8 mouse cellular contexts compared by ENCODE assay signal in the genomic region with DNA sequence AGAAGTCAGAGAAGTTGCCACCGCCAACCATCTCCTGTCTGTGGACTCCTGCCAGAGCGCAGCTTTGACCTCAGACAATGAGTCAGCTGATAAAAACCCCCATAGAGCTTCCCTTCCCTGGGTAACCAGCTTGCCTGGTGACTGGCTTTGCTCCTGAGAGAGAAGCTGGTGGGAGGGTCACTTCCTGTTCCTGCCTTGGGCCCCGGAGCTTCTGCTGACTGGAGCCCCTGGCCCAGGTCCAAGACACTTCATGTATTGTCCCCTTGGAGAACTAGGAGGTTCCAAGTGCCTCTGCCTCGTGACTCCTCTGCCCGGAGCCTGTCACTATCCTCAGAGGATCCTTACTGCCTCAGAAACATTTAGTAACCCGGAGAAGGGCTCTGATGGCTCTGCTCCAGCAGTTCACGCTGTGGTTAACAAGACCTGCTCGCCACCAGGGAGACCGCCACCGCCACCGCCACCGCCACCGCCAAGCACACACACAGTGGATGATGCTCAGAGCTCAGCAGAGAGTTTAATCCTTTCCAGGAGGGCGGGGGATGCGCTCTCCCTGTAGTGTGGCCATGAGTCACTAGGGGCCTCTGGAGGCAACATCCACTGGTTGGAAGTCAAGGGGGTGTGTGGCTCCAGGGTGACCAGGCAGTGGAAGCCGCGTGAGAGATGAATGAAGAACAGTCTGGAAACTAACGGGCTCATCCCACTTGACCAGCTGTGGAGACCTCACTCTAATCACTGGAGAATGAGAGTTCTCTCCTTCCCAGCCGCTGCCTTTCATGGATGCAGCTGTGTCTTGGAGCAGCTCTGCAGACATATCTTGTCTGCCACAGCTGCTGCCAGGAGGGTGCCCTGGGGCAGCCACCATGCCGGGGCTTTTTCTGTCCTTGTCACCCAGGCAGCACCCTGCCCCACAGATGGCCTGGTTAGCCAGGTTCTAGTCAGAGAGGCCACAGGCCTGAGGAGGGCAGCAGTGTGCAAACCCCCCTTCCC. TPM values are rescaled to one million over a fixed set of nuclear protein-coding genes. Genes with fewer than 3 reads are reported as not detected.
DNase-seq lines count a peak whose midpoint lies in the region; ATAC-seq and TF ChIP-seq lines count a peak whose summit lies in the region.

No protein-coding gene starts in this region.

- TF ChIP-seq CTCF in bone marrow macrophage, adult 2 months (IDR thresholded peaks at IDR 0.05; ENCODE audit: low read depth, low read length): no peak

- H3K4me2 ChIP-seq in forebrain, embryonic 16.5 days (ENCODE audit: low read length): peak overlapping the region; percentile 4; the same call in 1 of the 2 replicates

- peak; percentile 97 for DNase-seq in MEL-GATA-1-ER (ENCODE audit: extremely low read depth, low read depth)
- peak; percentile 87 for DNase-seq in heart, postnatal 25 days (ENCODE audit: low spot score)
- DNase-seq in layer of hippocampus, adult 11-12 months (ENCODE audit: low spot score): peak; percentile 87
- peak; percentile 96 for DNase-seq in lung, postnatal 10 days
- DNase-seq in ovary, postnatal 14 days (ENCODE audit: low spot score): peak; percentile 71

- intact Hi-C loops in heart, postnatal 25 days (cut with DNase I): no loop called here

- TF ChIP-seq POLR2A in bone marrow macrophage, adult 2 months (IDR thresholded peaks at IDR 0.05; ENCODE audit: borderline replicate concordance, low read depth, low read length): no peak

- H3K4me3 ChIP-seq in bone marrow macrophage, adult 2 months (ENCODE audit: insufficient read depth, low read length): peak overlapping the region; percentile 46
- no peak overlapping the region for H3K4me3 ChIP-seq in forebrain, embryonic 16.5 days (replicated peaks; ENCODE audit: low read length)

- H3K4me1 ChIP-seq in bone marrow macrophage, adult 2 months (ENCODE audit: control insufficient read depth, insufficient read depth, low read length): peaks cover 44% of the 10 kb centered on the region
- peaks cover 75% of the 10 kb centered on the region for H3K4me1 ChIP-seq in forebrain, embryonic 16.5 days (replicated peaks; ENCODE audit: control insufficient read depth, insufficient read depth, low read length)

- ATAC-seq in forebrain, embryonic 16.5 days: peak; percentile 32; the same call in 1 of the 2 replicates
- ATAC-seq in erythroid progenitor cell, adult 5-6 weeks (replicated peaks; ENCODE audit: low FRiP score, poor library complexity, severe bottlenecking): no peak

- H3K9ac ChIP-seq in forebrain, embryonic 16.5 days (replicated peaks; ENCODE audit: low read depth, low read length): peak overlapping the region; percentile 24; the same call in 1 of the 2 replicates

- peak overlapping the region; percentile 96 for H3K27ac ChIP-seq in bone marrow macrophage, adult 2 months (ENCODE audit: insufficient read depth, low read depth, low read length)
- peak overlapping the region; percentile 52 for H3K27ac ChIP-seq in forebrain, embryonic 16.5 days (ENCODE audit: low read length)

- no peaks in the 10 kb centered on the region for H3K27me3 ChIP-seq in forebrain, embryonic 16.5 days (replicated peaks; ENCODE audit: control insufficient read depth, insufficient read depth, low read length)

- H3K36me3 ChIP-seq in forebrain, embryonic 16.5 days (ENCODE audit: control insufficient read depth, insufficient read depth): peaks cover 19% of the 10 kb centered on the region

- no peaks in the 10 kb centered on the region for H3K9me3 ChIP-seq in forebrain, embryonic 16.5 days (ENCODE audit: control insufficient read depth, low read length)

- 9% methylated on average over 20 of the region's 20 CpGs for WGBS in forebrain, embryonic 16.5 days

RNA-seq across cellular contexts. Expression of gene Gins2, which starts 25.0 kb away (rescaled TPM):
- polyA plus RNA-seq in bone marrow macrophage, adult 2 months (2012; ENCODE audit: insufficient read depth, insufficient read length, missing spikeins): 16.7 and 23.1 TPM in 2 replicates
- polyA plus RNA-seq in forebrain, embryonic 16.5 days (2015; fragmentation: Nextera tagmentation; extraction: Ambion mirVana): 23.1 and 24.3 TPM in 2 replicates
- 1 to 10 TPM; 1.2 to 1.5 TPM for total RNA-seq in heart, postnatal 25 days (2021)
- 5.8 and 31.4 TPM in 2 replicates for total RNA-seq in erythroid progenitor cell, adult 5-6 weeks (2015; ENCODE audit: low replicate concordance)
- 11.9 and 21.3 TPM in 2 replicates for total RNA-seq in erythroid progenitor cell, adult 5-6 weeks (2017; ENCODE audit: low replicate concordance)
